Mouse (Mus musculus): ENCODE results near the gene Ak9.
A peak's percentile ranks its signal among the peaks of the same experiment; 100 is the strongest.
"Not testable (repeated sequence)": the region's sequence is repeated elsewhere in the genome, so short reads cannot be mapped to it uniquely, and the experiment has no call there.

Ak9 gene

GRCm38 (mm10) chr10:41332533-41333043 lies 28.8 kb downstream of the Ak9 start:
- no peak for DNase-seq (ENCODE audit: low read depth, low spot score)

- DNase-seq (ENCODE audit: low read depth, low spot score): no peak
These were observed 37.6 kb downstream of the Ak9 start for GRCm38 (mm10) chr10:41341346-41341745.

DNA sequence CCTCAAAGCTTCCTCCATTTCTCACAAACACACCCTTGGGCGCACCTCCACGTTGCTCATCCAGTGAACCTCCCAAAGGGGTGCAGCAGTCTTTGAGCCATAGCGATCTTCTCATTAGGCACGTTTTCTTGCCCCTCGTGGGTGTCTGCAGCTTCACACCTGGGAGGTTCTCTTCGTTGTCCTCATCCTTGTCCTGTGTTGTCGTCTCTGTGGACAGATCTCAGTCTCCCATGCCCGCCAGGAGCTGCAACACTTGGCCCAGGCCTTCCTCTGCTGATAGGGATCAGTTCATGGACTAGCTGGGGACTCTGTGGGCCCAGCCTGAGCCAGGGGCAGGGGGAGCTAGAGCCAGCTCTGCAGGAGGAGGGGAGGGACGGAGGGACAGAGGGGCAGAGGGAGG lies 61.3 kb downstream of the Ak9 start:
- no peak for DNase-seq (ENCODE audit: low read depth, low spot score)

DNA sequence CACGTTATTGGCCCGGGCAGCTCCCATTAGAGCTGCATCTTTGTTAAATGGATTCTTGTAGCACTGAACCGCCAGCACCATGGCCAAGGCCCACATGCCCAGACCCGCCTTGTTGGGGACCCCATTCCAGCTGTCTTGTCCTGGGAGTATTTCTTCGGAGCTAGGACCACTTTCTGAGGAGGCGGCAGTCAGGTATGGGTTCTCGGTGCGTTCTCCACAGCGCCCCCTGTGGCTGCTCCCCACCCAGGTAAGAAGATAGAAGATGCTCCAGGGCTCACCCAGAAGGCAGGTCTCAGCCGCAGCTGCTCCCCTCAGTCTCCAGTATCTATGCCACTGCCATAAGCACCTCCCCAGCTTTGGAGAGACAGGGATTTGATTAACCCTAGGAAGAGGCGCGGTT lies 76.7 kb downstream of the Ak9 start:
- DNase-seq (ENCODE audit: low read depth, low spot score): no peak

- no peak for DNase-seq (ENCODE audit: low read depth, low spot score)
These were observed 81.9 kb downstream of the Ak9 start for GRCm38 (mm10) chr10:41385506-41386221.

DNA sequence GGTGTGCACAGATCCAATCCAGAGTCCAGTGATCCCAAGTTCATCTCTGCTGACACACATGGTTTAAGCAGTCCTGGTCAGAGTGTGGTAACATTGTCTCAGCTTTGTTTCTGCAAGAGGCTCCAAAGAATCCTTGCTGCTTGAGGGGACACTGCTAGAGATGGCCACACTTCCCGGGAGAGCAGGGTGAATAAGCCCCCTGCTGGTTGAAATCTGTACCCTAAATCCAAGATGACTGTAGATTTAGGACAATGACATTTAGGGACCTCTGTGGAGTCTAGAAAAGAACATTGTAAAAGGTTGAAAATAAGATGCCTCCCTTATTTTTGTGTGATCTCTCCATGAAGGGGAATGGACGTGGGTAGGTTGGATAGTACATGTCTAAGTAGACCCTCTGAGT lies 89.8 kb downstream of the Ak9 start:
- no peak for DNase-seq (ENCODE audit: low read depth, low spot score)

DNA sequence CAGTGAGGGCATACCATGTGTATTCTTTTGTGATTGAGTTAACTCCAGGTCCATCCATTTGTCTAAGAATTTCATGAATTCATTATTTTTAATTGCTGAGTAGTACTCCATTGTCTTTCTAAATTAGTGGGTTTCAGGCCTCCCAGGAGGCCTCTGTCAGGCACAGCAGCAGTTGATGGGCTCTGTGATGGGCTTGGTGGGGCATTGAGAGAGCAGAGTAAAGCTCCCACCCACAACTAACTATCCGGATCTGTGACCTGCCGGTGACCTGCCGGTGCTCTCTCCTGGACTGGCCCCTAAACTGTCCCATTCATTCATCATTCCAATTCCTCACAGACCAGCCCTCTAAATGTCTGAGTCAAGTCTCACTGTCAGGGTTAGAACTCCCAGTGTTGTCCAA lies 97.3 kb downstream of the Ak9 start:
- DNase-seq (ENCODE audit: low read depth, low spot score): no peak

GRCm38 (mm10) chr10:41403364-41403763 lies 99.6 kb downstream of the Ak9 start:
- DNase-seq (ENCODE audit: low read depth, low spot score): no peak

GRCm38 (mm10) chr10:41403893-41404612 lies 100.3 kb downstream of the Ak9 start:
- peak; percentile 6 for DNase-seq (ENCODE audit: low read depth, low spot score)

GRCm38 (mm10) chr10:41410176-41410575 lies 106.4 kb downstream of the Ak9 start:
- DNase-seq (ENCODE audit: low read depth, low spot score): not testable (repeated sequence)

DNA sequence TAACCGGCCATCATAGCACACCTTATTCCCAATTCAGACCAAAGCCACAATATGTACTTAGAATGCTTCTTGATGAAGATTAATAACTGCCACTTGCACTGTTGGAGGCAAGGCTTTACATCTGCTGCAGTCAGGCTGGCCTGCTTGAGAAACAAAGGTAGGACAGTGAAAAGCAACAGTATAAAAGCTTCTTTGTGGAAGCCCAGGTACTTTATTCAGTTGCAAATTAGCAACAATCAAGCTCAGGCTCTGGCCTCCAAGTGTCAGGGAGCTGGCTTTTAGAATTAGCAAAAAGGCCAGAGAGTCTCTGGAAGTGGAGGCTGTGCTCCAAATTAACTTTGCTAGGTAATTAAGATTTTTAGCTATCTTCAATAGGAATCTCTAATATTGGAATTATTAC lies 107.0 kb downstream of the Ak9 start:
- not testable (repeated sequence) for DNase-seq (ENCODE audit: low read depth, low spot score)

- DNase-seq (ENCODE audit: low read depth, low spot score): not testable (repeated sequence)
These were observed 109.7 kb downstream of the Ak9 start for GRCm38 (mm10) chr10:41413471-41413870.

- DNase-seq (ENCODE audit: low read depth, low spot score): not testable (repeated sequence)
These were observed 111.6 kb downstream of the Ak9 start for GRCm38 (mm10) chr10:41415368-41415767.

DNA sequence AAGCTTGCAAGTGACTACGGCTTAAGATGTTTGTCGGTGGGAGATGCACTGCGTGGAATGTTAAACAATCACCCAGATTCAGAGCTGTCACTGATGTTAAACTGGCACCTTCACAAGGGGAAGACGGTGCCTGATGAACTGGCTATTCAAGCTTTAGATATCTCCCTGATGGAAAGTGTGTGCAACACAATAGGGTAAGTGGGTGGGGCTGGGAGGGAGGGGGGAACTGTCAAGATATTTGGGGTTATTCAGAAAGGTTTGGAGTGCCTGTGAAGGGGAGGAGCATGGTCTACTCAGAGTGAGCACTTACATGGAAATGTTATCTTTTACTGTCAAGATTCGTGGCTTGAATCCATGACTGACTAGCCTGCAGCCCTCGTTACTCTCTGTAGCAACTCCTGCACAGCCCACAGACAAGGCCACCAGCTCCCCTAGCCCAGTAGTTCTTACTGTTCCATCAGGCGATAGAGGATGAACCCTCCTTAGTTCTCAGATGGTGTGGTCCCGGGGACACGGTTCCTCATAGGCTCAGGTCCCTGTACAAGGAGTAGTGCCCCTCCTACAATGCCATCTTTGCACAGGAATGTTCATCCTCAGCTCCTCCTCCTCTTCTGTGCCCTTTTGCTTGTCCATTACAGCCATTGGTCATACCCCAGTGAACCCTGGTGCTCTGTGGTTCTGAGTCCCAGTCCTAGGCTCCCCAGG lies 116.9 kb downstream of the Ak9 start:
- DNase-seq (ENCODE audit: low read depth, low spot score): no peak

GRCm38 (mm10) chr10:41423681-41424080 lies 119.9 kb downstream of the Ak9 start:
- DNase-seq (ENCODE audit: low read depth, low spot score): no peak

DNA sequence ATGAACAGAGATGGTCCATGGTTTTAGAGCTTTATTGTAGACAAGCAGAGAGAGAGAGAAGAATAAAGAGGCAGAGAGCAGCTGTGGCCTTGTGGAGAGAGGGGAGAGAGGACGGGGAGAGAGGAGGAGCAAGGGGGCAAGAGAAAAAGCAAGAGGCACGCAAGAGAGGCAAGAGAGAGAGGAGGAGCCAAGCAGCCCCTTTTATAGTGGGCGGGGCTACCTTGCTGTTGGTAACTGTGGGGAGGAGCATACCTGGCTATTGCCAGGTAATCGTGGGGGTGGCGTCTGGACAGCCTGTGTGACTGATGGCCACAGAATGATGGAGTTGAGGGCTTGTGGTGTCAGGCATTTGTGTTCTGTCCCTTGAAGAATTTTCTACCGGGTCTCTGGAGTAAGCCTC lies 122.6 kb downstream of the Ak9 start:
- DNase-seq (ENCODE audit: low read depth, low spot score): no peak

DNA sequence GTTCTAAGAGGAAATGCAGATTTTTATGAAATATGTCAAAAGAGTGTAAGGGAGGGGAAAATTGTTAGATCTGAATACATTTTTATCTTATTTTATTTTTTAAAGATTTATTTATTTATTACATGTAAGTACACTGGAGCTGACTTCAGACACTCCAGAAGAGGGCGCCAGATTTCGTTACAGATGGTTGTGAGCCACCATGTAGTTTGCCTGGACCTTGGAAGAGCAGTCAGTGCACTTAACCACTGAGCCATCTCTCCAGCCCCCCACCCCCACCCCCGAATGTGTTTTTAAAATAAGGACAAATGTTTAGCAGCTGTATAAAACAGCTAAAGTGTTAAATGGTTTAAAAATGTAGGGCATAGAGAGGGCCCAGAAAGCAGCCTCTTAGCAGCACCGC lies 130.8 kb downstream of the Ak9 start:
- DNase-seq (ENCODE audit: low read depth, low spot score): no peak

DNA sequence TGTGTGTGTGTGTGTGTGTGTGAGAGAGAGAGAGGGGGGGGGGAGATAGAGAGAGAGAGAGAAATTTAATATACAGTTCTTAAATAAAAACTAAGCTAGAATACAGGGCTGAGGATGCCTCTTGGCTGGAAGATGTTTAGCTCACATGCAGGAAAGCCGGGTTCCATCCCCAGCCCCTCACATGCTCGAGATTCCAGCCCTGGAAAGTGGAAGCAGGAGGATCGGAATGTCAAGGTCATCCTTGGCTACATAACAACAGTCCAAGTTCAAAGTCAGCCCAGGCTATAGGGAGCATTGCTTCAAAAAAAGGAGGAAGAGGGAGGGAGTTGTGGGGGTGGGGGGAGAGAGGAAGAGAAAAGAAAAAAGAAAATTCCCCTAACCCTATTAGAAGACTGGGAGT lies 131.4 kb downstream of the Ak9 start:
- no peak for DNase-seq (ENCODE audit: low read depth, low spot score)

GRCm38 (mm10) chr10:41448216-41448615 lies 144.4 kb downstream of the Ak9 start:
- no peak for DNase-seq (ENCODE audit: low read depth, low spot score)

DNA sequence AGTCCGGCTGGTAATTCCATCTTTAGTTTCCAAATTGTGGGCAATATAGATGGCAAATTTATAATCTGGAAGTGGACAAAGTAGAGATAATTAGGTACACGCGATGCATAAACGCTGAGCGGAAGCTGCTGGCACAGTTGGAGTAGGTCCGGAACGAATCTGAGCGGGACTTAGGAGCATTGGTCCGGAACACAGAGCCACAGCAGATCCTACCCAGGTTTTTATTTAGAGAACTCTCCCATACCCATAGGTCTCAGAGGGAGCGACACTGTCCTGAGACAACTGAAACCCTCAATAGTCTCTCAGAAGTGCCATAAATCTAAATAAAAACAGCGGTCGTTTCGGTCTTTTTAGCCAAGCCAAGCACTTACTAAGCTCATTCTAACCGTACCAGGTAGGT lies 145.9 kb downstream of the Ak9 start:
- DNase-seq (ENCODE audit: low read depth, low spot score): no peak

- DNase-seq (ENCODE audit: low read depth, low spot score): peak; percentile 83
These were observed 146.4 kb downstream of the Ak9 start, which contains the start of gene Zbtb24 for GRCm38 (mm10) chr10:41450137-41450670. TSS of gene Zbtb24 (plus strand) at chr10:41450383.
